Mouse (Mus musculus) heart, adult 9 months (tissue): ENCODE data around the gene Bnip2.
"Not testable (repeated sequence)": the region's sequence is repeated elsewhere in the genome, so short reads cannot be mapped to it uniquely, and the experiment has no call there.

Experiments used
- DNase-seq, 2 experiments: peaks; one replicate each; pipeline ENCODE4 v3.0.0; 2022; ENCODE audit warnings: low spot score in 2 of 2

Bnip2 gene

GRCm38 (mm10) chr9:70010781-70011473 lies 21.7 kb downstream of the Bnip2 start:
- no peak for DNase-seq

- DNase-seq: no peak
Observed at GRCm38 (mm10) chr9:70011537-70012407, 22.5 kb downstream of the Bnip2 start.

- peak; percentile 90 to 91 for DNase-seq
Observed at GRCm38 (mm10) chr9:70012408-70012901, 23.2 kb downstream of the Bnip2 start, which contains the start of gene Gtf2a2. Gene Gtf2a2, plus strand, starts transcription at chr9:70012550.

GRCm38 (mm10) chr9:70015632-70016031 lies 26.4 kb downstream of the Bnip2 start:
- DNase-seq: no peak

DNA sequence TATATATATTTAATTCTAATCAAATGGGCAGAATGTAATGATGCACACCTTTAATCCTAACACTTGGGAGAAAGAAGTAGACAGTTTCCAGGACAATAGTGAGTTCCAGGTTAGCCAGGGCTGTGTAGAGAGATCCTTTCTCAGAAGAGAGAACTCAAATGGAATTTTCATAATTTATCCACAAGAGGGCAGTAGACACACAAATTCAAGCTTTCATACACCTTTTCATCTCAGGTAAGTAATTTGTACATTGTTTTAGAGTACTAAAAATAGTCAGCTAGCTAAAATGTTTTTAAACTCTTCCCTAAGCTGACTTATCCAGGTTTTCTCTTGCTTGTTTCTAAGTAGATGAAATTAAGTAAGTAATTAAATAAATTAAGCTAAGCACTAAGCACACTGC lies 29.6 kb downstream of the Bnip2 start:
- DNase-seq: no peak

DNA sequence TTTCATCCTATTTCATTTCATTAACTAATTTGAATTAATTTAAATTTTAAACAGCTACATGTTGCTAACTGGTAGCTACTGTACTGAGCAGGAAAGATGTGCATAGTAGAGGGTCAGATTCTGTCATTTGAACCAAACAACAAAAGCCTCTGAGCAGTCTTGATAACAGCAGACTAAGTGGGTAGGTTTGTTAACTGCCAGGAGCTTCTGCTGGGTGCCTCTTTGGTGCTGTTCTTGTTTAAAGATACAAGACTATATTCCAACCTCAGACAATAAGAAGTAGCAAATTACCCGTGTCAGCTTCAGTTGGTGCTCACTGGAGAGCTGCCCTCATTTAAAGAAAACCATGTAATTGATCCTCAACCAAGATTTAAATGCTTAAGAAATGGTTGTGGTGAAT lies 32.3 kb downstream of the Bnip2 start:
- DNase-seq: no peak

GRCm38 (mm10) chr9:70022083-70022482 lies 32.8 kb downstream of the Bnip2 start:
- peak; percentile 57 to 69 for DNase-seq

- DNase-seq: not testable (repeated sequence)
Observed at GRCm38 (mm10) chr9:70023615-70024014, 34.3 kb downstream of the Bnip2 start.

DNA sequence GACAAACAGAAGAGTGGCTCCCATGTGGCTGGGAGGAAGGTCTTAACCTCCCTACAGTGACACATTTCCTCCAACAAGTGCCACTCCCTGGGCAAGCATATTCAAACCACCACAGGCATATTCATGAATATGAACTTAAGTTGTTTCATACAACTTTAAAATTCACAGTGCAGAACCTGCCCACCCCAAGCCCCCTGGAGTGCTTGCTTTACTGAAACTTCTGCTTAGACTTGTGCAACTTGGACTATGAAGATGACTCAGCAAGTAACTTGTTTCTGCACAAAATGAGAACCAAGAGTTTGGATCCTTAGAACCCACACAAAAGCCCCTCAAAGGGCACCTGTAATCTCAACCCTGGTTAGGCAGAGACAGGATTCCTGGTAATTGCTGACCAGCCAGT lies 35.4 kb downstream of the Bnip2 start:
- no peak for DNase-seq

DNA sequence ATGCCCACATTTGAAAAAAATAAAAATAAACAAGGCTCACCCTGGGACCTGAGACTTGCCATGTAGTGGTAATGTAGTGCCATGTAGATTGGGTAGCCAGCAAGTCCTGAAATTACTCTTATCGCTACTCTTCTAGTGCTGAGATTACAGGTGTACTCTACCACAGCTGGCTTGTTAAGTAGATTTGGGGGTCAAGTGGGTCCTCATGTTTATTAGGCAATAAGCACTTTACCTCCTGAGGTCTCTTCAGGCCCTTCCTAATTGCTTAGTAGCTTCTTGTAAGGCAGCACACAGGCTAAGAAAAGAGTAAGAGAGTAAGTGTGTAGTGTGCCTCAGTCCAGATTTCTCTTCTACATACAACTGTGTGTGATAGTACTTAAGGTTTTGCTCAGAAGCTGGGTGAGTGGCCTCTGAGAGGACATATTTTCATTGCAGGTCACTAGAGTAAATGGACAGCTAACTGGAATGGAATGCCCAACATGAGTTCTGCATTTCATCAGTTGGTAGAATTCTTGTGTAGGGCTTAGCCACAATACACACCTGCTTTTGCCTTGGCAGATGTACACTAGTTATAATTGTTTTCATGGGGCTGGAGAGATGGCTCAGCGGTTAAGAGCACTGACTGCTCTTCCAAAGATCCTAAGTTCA lies 36.2 kb downstream of the Bnip2 start:
- DNase-seq: no peak

- no peak for DNase-seq
Observed at GRCm38 (mm10) chr9:70032167-70032566, 42.9 kb downstream of the Bnip2 start.

- DNase-seq: no peak
Observed at GRCm38 (mm10) chr9:70033056-70033455, 43.8 kb downstream of the Bnip2 start.

DNA sequence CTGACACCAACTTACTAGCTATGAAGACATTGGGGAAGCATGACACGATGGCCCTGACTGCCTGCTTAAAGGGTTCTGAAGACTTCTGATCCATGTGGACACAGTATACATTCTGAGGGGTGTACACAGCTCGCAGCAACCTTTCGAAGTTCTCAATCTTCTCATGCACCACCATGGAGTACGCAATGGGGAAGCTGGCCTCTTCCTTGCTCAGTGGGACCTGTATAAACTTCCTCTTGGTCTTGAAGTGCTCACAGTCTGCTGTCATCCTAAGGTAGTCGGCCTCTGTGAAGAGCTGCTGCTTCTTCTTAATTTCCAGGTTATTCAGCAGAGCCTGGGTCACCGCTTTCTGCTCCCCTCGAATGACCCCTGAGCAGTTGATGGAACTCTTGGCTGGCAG lies 45.4 kb downstream of the Bnip2 start:
- no peak for DNase-seq

GRCm38 (mm10) chr9:70036646-70037045 lies 47.4 kb downstream of the Bnip2 start:
- DNase-seq: no peak

GRCm38 (mm10) chr9:70037988-70038387 lies 48.7 kb downstream of the Bnip2 start, which contains the start of gene Gcnt3:
Gene Gcnt3, minus strand, starts transcription at chr9:70038088.
- DNase-seq: no peak

GRCm38 (mm10) chr9:70039597-70040385 lies 50.5 kb downstream of the Bnip2 start:
- DNase-seq: no peak

GRCm38 (mm10) chr9:70040570-70040969 lies 51.3 kb downstream of the Bnip2 start:
- no peak for DNase-seq

GRCm38 (mm10) chr9:70042137-70042536 lies 52.9 kb downstream of the Bnip2 start:
- DNase-seq: no peak

GRCm38 (mm10) chr9:70042935-70043334 lies 53.7 kb downstream of the Bnip2 start:
- DNase-seq: no peak

DNA sequence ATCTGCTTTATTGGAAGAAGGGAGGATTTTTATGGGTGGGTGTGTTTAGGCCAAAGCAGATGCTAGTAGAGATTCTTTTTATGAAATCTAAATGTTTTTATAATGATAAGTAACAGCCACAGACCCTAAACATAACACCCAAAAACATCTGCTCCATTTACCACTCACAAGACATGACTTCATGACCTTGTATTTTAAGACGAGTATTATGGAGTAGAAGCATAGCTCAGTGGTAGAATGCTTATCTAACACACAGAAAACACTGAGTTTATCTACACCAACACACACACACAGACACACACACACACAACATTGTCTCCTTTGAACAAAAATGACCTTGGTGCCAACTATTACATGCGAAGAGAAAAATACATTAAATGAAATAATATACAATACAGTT lies 55.6 kb downstream of the Bnip2 start:
- DNase-seq: no peak

GRCm38 (mm10) chr9:70046255-70046654 lies 57.0 kb downstream of the Bnip2 start:
- no peak for DNase-seq
